Mouse (Mus musculus) spleen, postnatal 14 days (tissue): ENCODE data around the gene Krt82.
"Not testable (repeated sequence)": the region's sequence is repeated elsewhere in the genome, so short reads cannot be mapped to it uniquely, and the experiment has no call there.

Source experiments
- DNase-seq, 2 experiments: peaks; one replicate each; pipeline ENCODE4 v3.0.0; 2021 to 2022; ENCODE audit warnings: low spot score in 2 of 2

Krt82 gene

GRCm38 (mm10) chr15:101517161-101517560 lies 33.3 kb downstream of the Krt82 start, which contains the start of gene Gm49425:
Gene Gm49425 (minus strand): TSS chr15:101517261.
- DNase-seq, result not testable (repeated sequence)

- DNase-seq, result no peak
These were observed 42.2 kb downstream of the Krt82 start for GRCm38 (mm10) chr15:101508247-101508646.

GRCm38 (mm10) chr15:101506896-101507758 lies 43.3 kb downstream of the Krt82 start:
- no peak for DNase-seq

- no peak for DNase-seq
These were observed 53.3 kb downstream of the Krt82 start for GRCm38 (mm10) chr15:101497181-101497580.

GRCm38 (mm10) chr15:101495266-101495665 lies 55.2 kb downstream of the Krt82 start:
- DNase-seq, result no peak

- DNase-seq, result no peak
These were observed 56.3 kb downstream of the Krt82 start for GRCm38 (mm10) chr15:101494203-101494602.

- DNase-seq, result no peak
These were observed 56.8 kb downstream of the Krt82 start for GRCm38 (mm10) chr15:101493713-101494112.

- no peak for DNase-seq
These were observed 57.7 kb downstream of the Krt82 start for GRCm38 (mm10) chr15:101492718-101493117.

GRCm38 (mm10) chr15:101491431-101491830 lies 59.0 kb downstream of the Krt82 start, which contains the start of gene Krt83:
Gene Krt83 (minus strand): TSS chr15:101491512.
- DNase-seq, result no peak
